Mouse (Mus musculus): ENCODE results near the gene Il3. TPM values are rescaled to one million over a fixed set of nuclear protein-coding genes. Genes with fewer than 3 reads are reported as not detected.

The Il3 gene
- polyA plus RNA-seq, 1 experiment from 2014 or later = not detected

DNA sequence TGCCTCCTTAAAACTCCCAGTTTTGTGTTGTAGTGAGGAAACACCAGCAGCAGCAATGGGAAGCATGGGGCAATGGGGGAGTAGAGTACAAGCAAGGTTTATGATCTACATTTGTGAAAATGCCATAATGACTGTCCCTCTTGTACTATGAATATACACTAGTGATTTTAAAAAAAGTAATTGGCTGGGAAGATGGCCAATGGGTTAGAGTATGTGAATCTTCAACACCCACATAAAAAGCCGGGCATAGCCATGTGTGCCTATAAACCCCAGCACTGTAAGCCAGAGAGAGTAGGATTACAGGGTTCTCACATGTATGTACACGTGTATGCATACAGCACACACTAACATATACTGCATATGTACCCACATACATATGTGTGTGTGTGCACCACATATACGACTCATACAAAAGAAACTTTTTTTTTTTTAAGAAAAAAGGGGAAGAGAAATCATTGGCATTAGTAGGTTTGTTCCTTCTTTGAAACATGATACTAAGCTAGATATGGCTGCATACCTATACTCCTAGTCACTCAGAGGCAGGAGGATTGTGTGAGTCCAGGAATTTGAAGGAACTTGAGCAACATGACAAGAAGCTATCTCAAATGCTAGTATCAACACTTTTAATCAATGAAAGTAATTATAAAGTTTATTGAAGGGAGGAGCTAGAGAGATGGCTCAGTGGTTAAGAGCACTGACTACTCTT, 2.3 kb upstream of the Il3 start:
- no peaks in the 10 kb centered on the region for H3K36me3 ChIP-seq
- H3K9me3 ChIP-seq = no peaks in the 10 kb centered on the region
- no peaks in the 10 kb centered on the region for H3K4me1 ChIP-seq
- H3K27ac ChIP-seq = no peak overlapping the region
- no peak for ATAC-seq (ENCODE audit: insufficient number of reproducible peaks, insufficient read depth, low FRiP score, low TSS enrichment)
- no peaks in the 10 kb centered on the region for H3K27me3 ChIP-seq
- no peak overlapping the region for H3K4me2 ChIP-seq (replicated peaks)
- 81% methylated on average over 3 of the region's 3 CpGs for WGBS
- H3K4me3 ChIP-seq = no peak overlapping the region
- no peak overlapping the region for H3K9ac ChIP-seq

DNA sequence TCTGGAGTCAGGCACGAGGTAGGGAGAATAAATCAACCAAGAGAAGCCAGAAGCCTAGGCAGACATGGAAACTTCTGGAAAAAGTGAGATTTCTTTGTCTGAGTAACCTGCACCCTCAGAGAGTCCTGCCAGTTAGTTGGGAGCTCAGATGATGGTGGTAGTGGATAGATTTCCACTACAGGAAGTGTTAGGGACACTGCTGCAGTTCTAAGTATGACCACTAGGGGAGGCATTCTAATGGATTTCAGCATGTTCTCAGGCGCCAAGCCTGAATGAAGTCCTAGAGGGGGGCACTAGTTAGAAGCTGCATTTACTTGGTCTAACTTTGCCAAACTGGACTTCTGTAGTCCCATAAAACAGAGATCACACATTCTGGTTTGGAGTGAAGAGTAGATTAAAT, 2.5 kb downstream of the Il3 start:
- ATAC-seq (ENCODE audit: insufficient number of reproducible peaks, insufficient read depth, low FRiP score, low TSS enrichment) = no peak
- Histone ChIP-seq H3K36me3 (no peaks in the 10 kb centered on the region), H3K27me3 (no peaks in the 10 kb centered on the region), H3K27ac (no peak overlapping the region), H3K9ac (no peak overlapping the region), H3K4me2 (replicated peaks) (no peak overlapping the region), H3K4me1 (no peaks in the 10 kb centered on the region), H3K4me3 (no peak overlapping the region), H3K9me3 (no peaks in the 10 kb centered on the region)
- 56% methylated on average over 2 of the region's 2 CpGs for WGBS

DNA sequence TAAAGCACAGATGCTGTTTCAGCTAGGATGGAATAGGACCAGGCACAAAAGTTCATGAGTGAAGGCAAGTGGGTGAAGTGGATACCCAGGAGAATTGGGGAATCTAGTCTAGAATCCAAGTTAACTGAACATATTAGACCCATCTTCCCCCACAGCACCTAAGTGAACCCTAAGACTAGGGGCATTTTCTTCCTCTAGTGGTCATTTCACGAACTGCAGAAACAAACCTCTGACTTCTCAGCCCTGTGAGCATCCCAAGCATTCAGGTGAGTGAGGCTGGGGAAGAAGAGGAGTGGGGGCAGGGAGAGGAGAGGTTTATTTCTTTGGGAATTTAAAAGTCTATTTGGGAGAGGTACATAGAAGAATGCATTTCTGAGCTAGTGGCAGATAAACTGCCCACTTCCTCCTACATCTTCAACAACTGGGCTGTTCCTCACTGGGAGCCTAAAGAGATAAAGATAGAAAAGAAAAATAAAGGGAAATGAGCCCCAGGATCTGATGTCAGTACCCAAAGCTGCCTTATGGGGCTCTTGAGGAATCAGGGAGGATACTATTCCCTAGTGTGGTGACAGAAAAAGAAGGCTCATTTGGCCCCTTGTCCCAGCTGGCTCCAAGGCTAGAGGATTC, 3.6 kb downstream of the Il3 start:
- Histone ChIP-seq H3K27me3 (no peaks in the 10 kb centered on the region), H3K9ac (no peak overlapping the region), H3K4me3 (no peak overlapping the region), H3K36me3 (no peaks in the 10 kb centered on the region), H3K4me1 (no peaks in the 10 kb centered on the region), H3K9me3 (no peaks in the 10 kb centered on the region), H3K27ac (no peak overlapping the region), H3K4me2 (replicated peaks) (no peak overlapping the region)
- 15% methylated on average over 1 of the region's 1 CpGs for WGBS
- no peak for ATAC-seq (ENCODE audit: insufficient number of reproducible peaks, insufficient read depth, low FRiP score, low TSS enrichment)

DNA sequence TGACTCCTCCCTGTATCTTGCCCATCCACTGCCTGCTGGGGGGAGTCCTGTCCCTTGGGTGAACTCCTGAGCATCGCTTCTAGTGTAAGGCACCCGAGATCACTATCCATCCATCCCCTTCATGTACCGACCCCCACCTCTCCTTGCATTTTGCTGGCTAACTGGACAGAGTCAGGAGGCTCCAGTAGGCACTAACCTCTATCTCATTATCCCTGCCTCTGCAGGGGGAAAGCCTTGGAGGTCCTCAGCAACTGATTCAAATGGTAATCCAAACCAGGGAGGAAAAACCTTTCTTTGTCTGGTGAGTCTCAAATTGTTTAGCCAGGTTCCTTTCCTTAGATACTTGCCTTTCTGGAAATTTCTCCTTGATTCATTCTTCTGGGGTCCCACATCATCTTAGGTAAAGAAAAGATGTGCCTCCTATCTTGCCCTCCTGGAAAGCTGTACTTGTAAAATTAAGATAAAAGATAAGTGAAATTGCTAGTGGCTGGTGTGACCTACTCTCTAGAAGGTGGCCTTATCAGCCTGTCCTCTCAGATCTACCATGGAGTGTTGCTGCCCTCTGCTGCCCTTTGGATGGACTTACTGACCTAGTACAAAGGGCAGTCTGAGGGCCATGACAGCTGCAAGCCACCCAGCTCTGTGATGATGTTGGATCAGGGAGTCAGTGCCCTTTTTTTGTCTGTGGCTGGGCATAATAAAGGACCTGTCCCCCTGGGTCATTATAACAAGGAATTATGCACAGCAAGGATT, 10.3 kb downstream of the Il3 start:
- ATAC-seq (ENCODE audit: insufficient number of reproducible peaks, insufficient read depth, low FRiP score, low TSS enrichment) = no peak
- H3K36me3 ChIP-seq = no peaks in the 10 kb centered on the region
- H3K27ac ChIP-seq = no peak overlapping the region
- no peaks in the 10 kb centered on the region for H3K4me1 ChIP-seq
- no peak overlapping the region for H3K4me3 ChIP-seq
- H3K9me3 ChIP-seq = no peaks in the 10 kb centered on the region
- H3K9ac ChIP-seq = no peak overlapping the region
- no peaks in the 10 kb centered on the region for H3K27me3 ChIP-seq
- 42% methylated on average over 3 of the region's 3 CpGs for WGBS
- H3K4me2 ChIP-seq (replicated peaks) = no peak overlapping the region

DNA sequence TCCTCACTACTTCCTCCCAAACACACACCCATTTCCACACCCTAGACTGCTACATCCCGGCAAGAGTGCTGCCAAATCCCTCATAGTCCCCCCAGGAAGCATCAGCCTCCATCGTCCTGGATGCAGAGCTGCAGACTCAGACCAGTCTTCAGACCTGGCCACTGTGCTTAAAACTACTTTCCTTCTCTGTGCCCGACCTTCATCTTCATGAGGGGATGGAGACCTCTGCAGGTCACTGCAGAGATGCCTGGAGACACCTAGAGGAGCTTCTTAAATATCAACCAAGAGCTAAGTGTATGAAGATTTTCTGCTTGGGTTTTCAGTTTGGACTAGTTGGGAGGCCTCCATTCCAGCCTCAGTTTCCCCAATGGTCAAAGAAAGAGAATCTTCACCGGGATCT, 13.0 kb downstream of the Il3 start:
- H3K9ac ChIP-seq = no peak overlapping the region
- no peak for ATAC-seq (ENCODE audit: insufficient number of reproducible peaks, insufficient read depth, low FRiP score, low TSS enrichment)
- H3K4me1 ChIP-seq = no peaks in the 10 kb centered on the region
- no peaks in the 10 kb centered on the region for H3K27me3 ChIP-seq
- H3K36me3 ChIP-seq = no peaks in the 10 kb centered on the region
- H3K4me2 ChIP-seq (replicated peaks) = no peak overlapping the region
- no peak overlapping the region for H3K27ac ChIP-seq
- 61% methylated on average over 4 of the region's 4 CpGs for WGBS
- H3K4me3 ChIP-seq = no peak overlapping the region
- no peaks in the 10 kb centered on the region for H3K9me3 ChIP-seq

DNA sequence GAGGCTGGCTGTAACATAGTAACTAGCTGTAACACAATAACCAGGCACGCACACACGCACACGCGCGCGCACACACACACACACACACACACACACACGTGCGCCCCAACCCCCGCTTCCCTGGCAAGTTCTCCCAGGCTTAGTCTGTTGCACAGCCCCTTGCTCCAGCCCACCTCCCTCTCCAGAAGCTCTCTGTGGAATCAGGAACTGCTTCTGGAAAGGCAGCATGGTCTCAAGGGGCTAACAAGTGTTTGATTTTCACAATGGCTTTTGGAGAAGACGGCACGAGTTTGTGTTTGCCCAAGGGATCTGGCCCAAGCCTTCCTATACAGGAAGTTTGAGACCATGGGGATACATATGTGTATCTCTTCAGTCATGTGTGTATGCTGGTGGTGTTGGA, 16.5 kb downstream of the Il3 start:
- no peak for ATAC-seq (ENCODE audit: insufficient number of reproducible peaks, insufficient read depth, low FRiP score, low TSS enrichment)
- H3K27ac ChIP-seq = no peak overlapping the region
- H3K4me3 ChIP-seq = no peak overlapping the region
- no peaks in the 10 kb centered on the region for H3K9me3 ChIP-seq
- no peak overlapping the region for H3K9ac ChIP-seq
- H3K36me3 ChIP-seq = no peaks in the 10 kb centered on the region
- no peak overlapping the region for H3K4me2 ChIP-seq (replicated peaks)
- no peaks in the 10 kb centered on the region for H3K4me1 ChIP-seq
- 91% methylated on average over 11 of the region's 11 CpGs for WGBS
- no peaks in the 10 kb centered on the region for H3K27me3 ChIP-seq

DNA sequence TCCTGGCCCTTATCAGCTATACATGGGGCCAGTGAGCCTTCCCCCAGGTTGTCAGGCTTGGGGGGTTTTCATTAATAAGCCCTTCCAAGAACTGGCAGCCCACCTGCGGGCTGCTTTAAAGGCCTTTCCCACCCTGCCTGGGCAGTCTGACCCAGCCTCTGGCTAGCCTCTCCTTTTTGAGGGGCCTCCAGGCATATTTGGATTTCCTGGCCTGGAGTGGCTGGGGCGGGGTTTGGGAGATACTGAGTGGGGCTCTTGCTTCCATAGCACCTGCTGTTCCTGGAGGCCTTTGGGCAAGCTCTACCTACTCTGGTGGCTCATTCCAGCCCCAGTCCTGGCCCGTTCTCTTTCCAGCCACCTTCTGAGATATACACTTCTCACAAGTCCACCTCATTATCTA, 17.3 kb downstream of the Il3 start:
- H3K36me3 ChIP-seq = no peaks in the 10 kb centered on the region
- no peak overlapping the region for H3K4me3 ChIP-seq
- no peaks in the 10 kb centered on the region for H3K27me3 ChIP-seq
- no peaks in the 10 kb centered on the region for H3K9me3 ChIP-seq
- 90% methylated on average over 3 of the region's 3 CpGs for WGBS
- H3K9ac ChIP-seq = no peak overlapping the region
- no peak overlapping the region for H3K27ac ChIP-seq
- no peak for ATAC-seq (ENCODE audit: insufficient number of reproducible peaks, insufficient read depth, low FRiP score, low TSS enrichment)
- H3K4me2 ChIP-seq (replicated peaks) = no peak overlapping the region
- H3K4me1 ChIP-seq = no peaks in the 10 kb centered on the region

DNA sequence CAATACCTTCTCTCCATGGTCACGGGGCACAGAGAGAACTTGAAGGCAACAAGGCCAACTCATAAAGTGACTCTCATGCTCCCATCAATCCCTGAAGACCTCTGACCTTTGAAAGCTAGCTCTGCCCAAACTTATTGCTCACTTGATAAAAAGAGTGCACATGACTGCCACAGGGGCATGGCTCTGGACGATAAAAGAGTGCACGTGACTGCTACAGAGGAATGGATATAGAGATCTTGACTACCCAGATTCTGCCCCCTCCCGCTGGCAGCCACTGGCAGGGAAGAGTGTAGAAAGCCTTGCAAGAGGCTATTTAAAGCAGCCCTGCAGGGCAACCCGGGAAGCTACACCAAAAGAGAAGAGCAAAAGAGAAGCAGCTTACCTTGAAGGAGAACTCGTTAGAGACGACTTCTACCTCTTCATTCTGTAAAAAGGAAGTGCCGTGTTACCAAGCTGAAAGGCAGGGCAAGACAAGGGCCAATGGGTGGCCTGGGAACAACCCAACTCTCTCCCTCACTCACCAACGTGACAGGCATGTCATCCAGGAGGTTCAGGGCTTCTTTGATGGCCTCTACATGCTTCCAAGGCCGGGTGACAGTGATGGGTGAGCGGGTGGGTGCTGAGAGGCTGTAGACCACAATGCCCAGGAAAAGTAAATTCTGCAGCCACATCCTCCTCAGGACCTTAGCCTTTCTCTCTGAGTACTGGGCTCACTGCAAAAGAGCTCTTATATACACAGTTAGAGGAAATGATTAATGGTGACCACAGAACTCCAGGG, 17.9 kb downstream of the Il3 start, which contains the start of gene Csf2:
Gene Csf2 (minus strand): TSS at position 728 of the 778 bp plus-strand sequence.
- H3K27me3 ChIP-seq = no peaks in the 10 kb centered on the region
- no peaks in the 10 kb centered on the region for H3K9me3 ChIP-seq
- no peak within 1 kb of the TSS for H3K27ac ChIP-seq
- no peak for ATAC-seq (ENCODE audit: insufficient number of reproducible peaks, insufficient read depth, low FRiP score, low TSS enrichment)
- no peak within 1 kb of the TSS for H3K4me3 ChIP-seq
- H3K9ac ChIP-seq = no peak within 1 kb of the TSS
- WGBS = 60% methylated on average over 11 of the region's 11 CpGs
- H3K36me3 ChIP-seq = no peaks in the 10 kb centered on the region
- no peaks in the 10 kb centered on the region for H3K4me1 ChIP-seq
- no peak within 1 kb of the TSS for H3K4me2 ChIP-seq (replicated peaks)

DNA sequence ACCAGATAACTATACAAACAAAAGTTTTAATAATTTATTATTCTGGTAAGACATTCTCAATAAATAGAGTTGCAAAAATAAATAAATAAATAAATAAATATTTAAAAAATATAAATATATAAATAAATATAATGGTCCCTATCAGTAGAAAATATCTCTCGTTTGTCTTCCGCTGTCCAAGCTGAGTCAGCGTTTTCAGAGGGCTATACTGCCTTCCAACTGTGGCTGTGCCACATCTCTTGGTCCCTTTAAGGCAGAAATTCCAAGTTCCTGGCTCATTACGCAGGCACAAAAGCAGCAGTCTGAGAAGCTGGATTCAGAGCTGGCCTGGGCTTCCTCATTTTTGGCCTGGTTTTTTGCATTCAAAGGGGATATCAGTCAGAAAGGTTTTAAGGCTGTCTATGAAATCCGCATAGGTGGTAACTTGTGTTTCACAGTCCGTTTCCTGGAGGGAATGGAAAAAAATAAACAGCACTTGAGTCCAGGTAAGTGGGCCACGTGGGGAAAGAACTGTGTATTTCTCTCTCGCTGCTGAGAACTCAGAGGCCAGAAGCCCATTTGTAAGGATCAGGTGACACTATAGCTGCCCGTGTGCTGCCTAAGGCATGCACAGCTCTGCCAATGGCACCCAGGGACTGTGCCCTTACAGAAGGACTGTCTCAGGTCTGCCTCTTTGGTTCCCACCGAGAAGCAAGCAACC, 19.7 kb downstream of the Il3 start:
- H3K4me1 ChIP-seq = no peaks in the 10 kb centered on the region
- no peak overlapping the region for H3K27ac ChIP-seq
- H3K9ac ChIP-seq = no peak overlapping the region
- 61% methylated on average over 10 of the region's 10 CpGs for WGBS
- H3K27me3 ChIP-seq = no peaks in the 10 kb centered on the region
- no peak for ATAC-seq (ENCODE audit: insufficient number of reproducible peaks, insufficient read depth, low FRiP score, low TSS enrichment)
- no peak overlapping the region for H3K4me2 ChIP-seq (replicated peaks)
- no peaks in the 10 kb centered on the region for H3K9me3 ChIP-seq
- H3K4me3 ChIP-seq = no peak overlapping the region
- H3K36me3 ChIP-seq = no peaks in the 10 kb centered on the region

DNA sequence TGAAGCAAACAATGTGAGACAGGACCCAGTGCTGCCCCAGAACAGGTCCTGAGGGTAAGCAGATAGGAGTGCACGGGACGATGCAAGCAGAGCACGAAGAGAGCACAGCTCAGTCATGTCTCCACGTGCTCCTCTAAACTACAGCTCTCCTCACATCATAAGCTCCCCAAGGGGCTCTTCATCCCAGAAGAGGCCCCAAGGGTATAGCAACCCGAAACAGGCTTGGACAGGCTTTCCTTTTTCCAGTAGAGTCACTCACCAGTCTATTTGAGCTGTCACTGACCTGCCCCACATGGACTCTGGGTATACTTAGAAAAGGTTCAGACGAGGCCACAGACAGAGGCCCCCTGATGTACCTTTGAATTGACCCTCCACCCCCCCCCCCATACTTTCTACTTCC, 22.6 kb downstream of the Il3 start:
- Histone ChIP-seq H3K4me2 (replicated peaks) (no peak overlapping the region), H3K36me3 (no peaks in the 10 kb centered on the region), H3K9ac (no peak overlapping the region), H3K4me3 (no peak overlapping the region), H3K9me3 (no peaks in the 10 kb centered on the region), H3K27ac (no peak overlapping the region), H3K27me3 (no peaks in the 10 kb centered on the region), H3K4me1 (no peaks in the 10 kb centered on the region)
- WGBS = 82% methylated on average over 6 of the region's 6 CpGs
- ATAC-seq (ENCODE audit: insufficient number of reproducible peaks, insufficient read depth, low FRiP score, low TSS enrichment) = no peak

DNA sequence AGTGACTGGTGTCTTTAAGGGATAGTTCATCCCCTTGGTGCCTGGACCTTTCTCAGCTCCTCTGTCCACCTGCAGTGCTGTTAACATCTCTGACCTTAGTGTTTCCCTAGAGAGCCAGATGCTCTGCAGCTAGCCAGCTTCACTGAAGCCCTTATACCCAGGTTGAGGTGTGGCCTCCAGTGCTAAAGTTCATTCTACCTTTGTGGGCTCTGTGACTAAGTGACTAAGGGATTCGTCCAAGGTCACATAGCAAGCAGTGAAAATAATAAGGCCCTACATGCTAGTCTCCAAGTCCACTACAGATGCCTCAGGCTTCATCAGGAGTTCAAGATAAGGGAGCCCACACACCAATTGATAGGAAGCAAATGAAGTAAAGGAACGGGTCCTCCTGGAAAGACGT, 24.6 kb downstream of the Il3 start:
- Histone ChIP-seq H3K9me3 (no peaks in the 10 kb centered on the region), H3K36me3 (no peaks in the 10 kb centered on the region), H3K9ac (no peak overlapping the region), H3K27ac (no peak overlapping the region), H3K4me1 (no peaks in the 10 kb centered on the region), H3K4me2 (replicated peaks) (no peak overlapping the region), H3K27me3 (no peaks in the 10 kb centered on the region), H3K4me3 (no peak overlapping the region)
- ATAC-seq (ENCODE audit: insufficient number of reproducible peaks, insufficient read depth, low FRiP score, low TSS enrichment) = no peak
- WGBS = 91% methylated on average over 3 of the region's 3 CpGs

All from embryonic facial prominence, embryonic 12.5 days (tissue).